Mouse (Mus musculus): ENCODE measurements around the gene Uqcr11. TPM values are rescaled to one million over a fixed set of nuclear protein-coding genes. Genes with fewer than 3 reads are reported as not detected.

The Uqcr11 gene
- polyA plus RNA-seq, 1 experiment from 2014 or later = 479 TPM

Small RNA genes lying within 50 kb of the gene (microRNA-seq; reads per million reads assigned to microRNA genes)
- not detected for gene Gm22721

Other genes starting within 250 kb of the Uqcr11 start
- gene Cirbp, start 240.8 kb downstream of the Uqcr11 start, polyA plus RNA-seq (2015; fragmentation: Nextera tagmentation; extraction: Ambion mirVana) = 142 and 162 TPM in 2 replicates
- 11.0 and 11.6 TPM in 2 replicates for gene 1600002K03Rik, start 233.9 kb downstream of the Uqcr11 start, polyA plus RNA-seq (2015; fragmentation: Nextera tagmentation; extraction: Ambion mirVana)
- 26.8 and 38.8 TPM in 2 replicates for gene Efna2, start 227.3 kb downstream of the Uqcr11 start, polyA plus RNA-seq (2015; fragmentation: Nextera tagmentation; extraction: Ambion mirVana)
- gene Mum1, start 180.4 kb downstream of the Uqcr11 start, polyA plus RNA-seq (2015; fragmentation: Nextera tagmentation; extraction: Ambion mirVana) = 96.1 and 97.6 TPM in 2 replicates
- gene Ndufs7, start 157.7 kb downstream of the Uqcr11 start, polyA plus RNA-seq (2015; fragmentation: Nextera tagmentation; extraction: Ambion mirVana) = 266 and 299 TPM in 2 replicates
- gene Gamt, start 145.8 kb downstream of the Uqcr11 start, polyA plus RNA-seq (2015; fragmentation: Nextera tagmentation; extraction: Ambion mirVana) = 27.2 and 33.6 TPM in 2 replicates
- 66.0 and 70.6 TPM in 2 replicates for gene Dazap1, start 145.3 kb downstream of the Uqcr11 start, polyA plus RNA-seq (2015; fragmentation: Nextera tagmentation; extraction: Ambion mirVana)
- gene Rps15, start 114.4 kb downstream of the Uqcr11 start, polyA plus RNA-seq (2015; fragmentation: Nextera tagmentation; extraction: Ambion mirVana) = 1,000 and 1,047 TPM in 2 replicates
- 9.3 and 9.4 TPM in 2 replicates for gene Apc2, start 110.9 kb downstream of the Uqcr11 start, polyA plus RNA-seq (2015; fragmentation: Nextera tagmentation; extraction: Ambion mirVana)
- gene 2310011J03Rik, start 86.3 kb downstream of the Uqcr11 start, polyA plus RNA-seq (2015; fragmentation: Nextera tagmentation; extraction: Ambion mirVana) = 49.3 and 57.9 TPM in 2 replicates
- gene Pcsk4, start 77.3 kb downstream of the Uqcr11 start, polyA plus RNA-seq (2015; fragmentation: Nextera tagmentation; extraction: Ambion mirVana) = 4.4 and 4.9 TPM in 2 replicates
- gene Reep6, start 76.9 kb downstream of the Uqcr11 start, polyA plus RNA-seq (2015; fragmentation: Nextera tagmentation; extraction: Ambion mirVana) = 6.0 and 6.3 TPM in 2 replicates
- 3.2 and 4.3 TPM in 2 replicates for gene Adamtsl5, start 58.4 kb downstream of the Uqcr11 start, polyA plus RNA-seq (2015; fragmentation: Nextera tagmentation; extraction: Ambion mirVana)
- 1.8 and 2.6 TPM in 2 replicates for gene Plk5, start 50.4 kb downstream of the Uqcr11 start, polyA plus RNA-seq (2015; fragmentation: Nextera tagmentation; extraction: Ambion mirVana)
- 8.9 and 10.4 TPM in 2 replicates for gene Mex3d, start 19.2 kb downstream of the Uqcr11 start, polyA plus RNA-seq (2015; fragmentation: Nextera tagmentation; extraction: Ambion mirVana)
- gene Mbd3, start 7.3 kb downstream of the Uqcr11 start, polyA plus RNA-seq (2015; fragmentation: Nextera tagmentation; extraction: Ambion mirVana) = 263 and 297 TPM in 2 replicates
- 162 and 183 TPM in 2 replicates for gene Tcf3, start 26.8 kb upstream of the Uqcr11 start, polyA plus RNA-seq (2015; fragmentation: Nextera tagmentation; extraction: Ambion mirVana)
- not detected in 2 replicates for gene Onecut3, start 88.0 kb upstream of the Uqcr11 start, polyA plus RNA-seq (2015; fragmentation: Nextera tagmentation; extraction: Ambion mirVana)
- 0.04 and 0.28 TPM in 2 replicates for gene Atp8b3, start 132.3 kb upstream of the Uqcr11 start, polyA plus RNA-seq (2015; fragmentation: Nextera tagmentation; extraction: Ambion mirVana)
- 25.9 and 31.3 TPM in 2 replicates for gene Rexo1, start 154.7 kb upstream of the Uqcr11 start, polyA plus RNA-seq (2015; fragmentation: Nextera tagmentation; extraction: Ambion mirVana)
- 9.5 and 12.0 TPM in 2 replicates for gene Klf16, start 170.5 kb upstream of the Uqcr11 start, polyA plus RNA-seq (2015; fragmentation: Nextera tagmentation; extraction: Ambion mirVana)
- gene Abhd17a, start 183.5 kb upstream of the Uqcr11 start, polyA plus RNA-seq (2015; fragmentation: Nextera tagmentation; extraction: Ambion mirVana) = 84.6 and 85.3 TPM in 2 replicates
- gene Scamp4, start 196.0 kb upstream of the Uqcr11 start, polyA plus RNA-seq (2015; fragmentation: Nextera tagmentation; extraction: Ambion mirVana) = 79.6 and 95.1 TPM in 2 replicates
- 5.9 and 9.1 TPM in 2 replicates for gene Adat3, start 196.1 kb upstream of the Uqcr11 start, polyA plus RNA-seq (2015; fragmentation: Nextera tagmentation; extraction: Ambion mirVana)
- gene Gm49322, start 199.2 kb upstream of the Uqcr11 start, polyA plus RNA-seq (2015; fragmentation: Nextera tagmentation; extraction: Ambion mirVana) = 4.3 and 4.6 TPM in 2 replicates
- gene Csnk1g2, start 216.0 kb upstream of the Uqcr11 start, polyA plus RNA-seq (2015; fragmentation: Nextera tagmentation; extraction: Ambion mirVana) = 131 and 169 TPM in 2 replicates

Data from embryonic facial prominence, embryonic 13.5 days (tissue).